Mouse (Mus musculus) bone marrow, adult 2 months (tissue): ENCODE data around the gene Hist2h3c1.

Experiments used
- CTCF ChIP-seq: fragments of 200-500 bp; IDR thresholded peaks from 2 replicates; pipeline ENCODE4 v1.5.1; 2011; ENCODE audit warnings: low read length, control low read depth; ENCODE audit not compliant: control insufficient read depth, insufficient read depth
- POLR2A ChIP-seq: fragments of 200-500 bp; IDR thresholded peaks from 2 replicates; pipeline ENCODE4 v1.6.1; 2011; ENCODE audit warnings: low read depth, mild to moderate bottlenecking, control low read depth, low read length, borderline replicate concordance; ENCODE audit not compliant: control insufficient read depth

- TF ChIP-seq CTCF (no peak), POLR2A (no peak)
Observed at GRCm38 (mm10) chr3:96280660-96281059, 34.2 kb downstream of the Hist2h3c1 start.
